Mouse (Mus musculus) G1E (cell line): ENCODE results near the gene Drg1.
"Not testable (repeated sequence)": the region's sequence is repeated elsewhere in the genome, so short reads cannot be mapped to it uniquely, and the experiment has no call there.

ENCODE experiments used
- CTCF ChIP-seq: IDR thresholded peaks from 2 replicates; pipeline ENCODE4 v1.5.1; 2012; ENCODE audit warnings: low read depth, low read length, inconsistent platforms, mixed read lengths
- GATA1 ChIP-seq: IDR thresholded peaks from 2 replicates; pipeline ENCODE4 v1.6.1; 2012; ENCODE audit warnings: borderline replicate concordance, low read length, inconsistent platforms, mixed read lengths
- GATA2 ChIP-seq: IDR thresholded peaks from 2 replicates; pipeline ENCODE4 v1.6.1; 2012; ENCODE audit warnings: low read depth, low read length, inconsistent platforms, borderline replicate concordance
- POLR2AphosphoS5 ChIP-seq: IDR thresholded peaks from 2 replicates; pipeline ENCODE4 v1.6.1; 2012; ENCODE audit warnings: low read depth, low read length, inconsistent platforms; ENCODE audit not compliant: insufficient replicate concordance
- TAL1 ChIP-seq: conservative IDR thresholded peaks from 2 replicates; pipeline ENCODE4 v1.6.1; 2012; ENCODE audit warnings: low read depth, low read length, inconsistent platforms, mixed read lengths

DNA sequence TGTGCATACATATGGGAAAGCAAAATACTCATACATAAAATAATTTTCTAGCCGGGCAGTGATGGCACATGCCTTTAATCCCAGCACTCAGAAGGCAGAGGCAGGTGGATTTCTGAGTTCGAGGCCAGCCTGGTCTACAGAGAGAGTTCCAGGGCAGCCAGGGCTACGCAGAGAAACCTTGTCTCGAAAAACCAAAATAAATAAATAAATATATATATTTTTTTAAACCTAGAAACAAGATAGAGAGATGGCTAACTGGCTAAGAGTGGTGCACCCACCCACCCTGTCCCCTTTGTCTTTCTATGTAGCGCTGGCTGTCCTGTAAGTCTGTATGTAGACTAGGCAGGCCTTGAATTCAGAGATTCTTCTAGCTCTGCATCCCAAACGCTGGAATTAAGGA, 93.7 kb downstream of the Drg1 start:
- TF ChIP-seq CTCF, GATA1, TAL1, POLR2AphosphoS5, GATA2: not testable (repeated sequence)
